Mouse (Mus musculus) fibroblast of lung, adult 2 months (primary cell): ENCODE results near the gene Lrrc38.
"Not testable (repeated sequence)": the region's sequence is repeated elsewhere in the genome, so short reads cannot be mapped to it uniquely, and the experiment has no call there.

Source experiments
- DNase-seq: peaks from one replicate; pipeline ENCODE4 v3.0.0-alpha.2; 2011; ENCODE audit warnings: low read depth

Lrrc38 gene

GRCm38 (mm10) chr4:143349484-143349906, at the start of gene Lrrc38:
Lrrc38 (plus strand) TSS chr4:143349757.
- DNase-seq: no peak

GRCm38 (mm10) chr4:143300113-143300688, 49.4 kb upstream of the Lrrc38 start:
- no peak for DNase-seq

DNA sequence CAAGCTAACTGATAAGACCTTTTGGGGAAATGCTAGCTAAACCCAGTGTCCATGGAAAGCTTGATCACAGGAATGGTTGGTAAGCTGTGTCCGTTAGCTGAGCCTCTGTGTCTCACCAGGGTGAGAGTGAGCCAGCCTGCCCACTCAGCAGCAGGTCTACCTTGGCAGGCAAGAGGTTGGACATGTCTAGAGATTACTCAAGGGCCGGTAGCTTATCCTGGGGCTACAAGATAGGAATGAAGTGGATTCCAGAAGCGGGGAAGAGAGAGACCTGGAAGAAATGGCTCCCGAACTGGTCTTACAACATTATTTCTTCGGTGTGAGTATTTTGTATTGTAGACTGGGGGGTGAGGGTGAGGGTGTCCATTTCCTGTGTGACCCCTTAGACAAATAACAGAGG, 48.5 kb upstream of the Lrrc38 start:
- DNase-seq: no peak

- no peak for DNase-seq
Observed at GRCm38 (mm10) chr4:143301875-143302274, 47.7 kb upstream of the Lrrc38 start.

DNA sequence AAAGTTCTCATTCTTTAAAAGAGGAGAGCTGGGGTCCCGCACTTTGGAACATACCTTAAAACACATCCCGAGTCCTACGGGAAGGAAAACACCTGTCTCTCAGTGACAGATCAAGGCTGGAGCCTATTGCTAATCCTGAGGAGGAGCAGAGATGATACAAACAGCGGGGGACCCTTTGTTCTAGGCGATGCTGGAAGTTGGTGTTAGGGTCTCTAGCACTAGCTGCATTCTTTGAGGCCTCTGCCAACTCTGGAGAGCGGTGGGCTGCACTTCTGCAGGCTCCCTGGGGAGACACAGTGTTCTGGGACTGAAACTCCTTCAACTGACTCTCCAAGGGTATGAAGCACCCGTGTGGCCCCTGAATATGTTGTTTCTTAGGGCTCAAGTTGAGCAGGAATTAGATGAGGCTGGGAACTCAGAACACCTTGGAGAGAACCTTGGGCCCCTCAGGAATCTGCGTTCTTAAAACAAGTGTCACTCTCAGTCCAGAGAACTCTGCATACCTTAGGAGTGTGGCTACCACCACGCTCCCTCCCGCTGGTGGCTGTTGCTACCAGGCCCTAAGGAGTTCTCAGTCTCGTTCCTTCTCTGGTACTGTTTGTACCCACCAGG, 47.2 kb upstream of the Lrrc38 start:
- no peak for DNase-seq

DNA sequence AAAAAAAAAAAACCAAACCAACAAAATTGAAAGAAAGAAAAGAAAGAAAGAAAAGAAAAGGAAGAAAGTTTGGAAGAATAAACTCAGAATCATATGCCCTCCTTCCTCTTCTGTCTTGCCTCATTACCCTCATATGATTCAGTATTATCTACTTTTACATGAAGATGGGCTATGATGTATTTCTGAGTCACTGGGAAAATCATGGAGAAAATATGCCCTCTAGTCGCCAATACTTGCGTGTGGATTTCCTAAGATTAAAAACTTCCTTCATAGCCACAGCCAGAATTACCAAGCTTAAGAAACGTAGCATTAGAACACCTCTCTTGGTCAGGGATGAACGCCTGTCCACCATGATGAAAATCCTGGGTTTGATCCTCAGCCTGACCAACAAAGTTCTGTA, 44.5 kb upstream of the Lrrc38 start:
- no peak for DNase-seq

DNA sequence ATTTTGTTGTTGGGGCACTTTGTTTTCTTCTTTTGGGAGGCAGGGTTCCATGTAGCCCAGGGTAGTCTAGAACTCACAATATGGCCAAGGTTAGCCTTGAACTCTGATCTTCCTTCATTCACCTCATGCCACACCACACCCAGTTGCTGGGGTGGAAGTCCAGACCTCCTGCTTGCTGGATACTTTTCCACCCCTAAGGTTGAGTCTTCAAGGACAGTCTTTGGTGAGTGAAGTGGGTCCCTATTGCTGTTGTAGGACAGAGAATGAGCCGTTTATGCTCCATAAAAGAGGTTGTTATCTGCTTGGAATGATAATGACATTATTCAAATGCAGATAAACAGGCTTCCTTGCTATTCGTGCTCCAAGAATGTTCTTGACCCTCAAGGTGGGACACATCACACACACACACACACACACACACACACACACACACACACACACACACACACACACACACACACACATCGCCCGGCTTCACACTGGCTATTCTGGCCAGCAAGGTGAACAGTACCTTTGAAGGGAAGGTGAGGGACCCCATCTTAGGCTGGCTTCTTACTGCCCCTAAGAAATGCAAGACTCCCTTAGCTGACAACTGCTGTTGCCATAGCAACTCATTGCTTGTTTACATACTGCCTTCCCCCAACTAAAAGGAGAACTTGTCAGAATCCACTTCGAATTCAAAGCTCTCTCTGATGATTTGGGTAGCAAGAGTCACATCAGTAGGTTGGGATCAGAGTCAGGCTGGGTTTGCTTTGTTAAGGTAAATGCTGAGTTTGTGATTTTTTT, 43.4 kb upstream of the Lrrc38 start:
- DNase-seq: no peak

GRCm38 (mm10) chr4:143311341-143311740, 38.2 kb upstream of the Lrrc38 start:
- no peak for DNase-seq

DNA sequence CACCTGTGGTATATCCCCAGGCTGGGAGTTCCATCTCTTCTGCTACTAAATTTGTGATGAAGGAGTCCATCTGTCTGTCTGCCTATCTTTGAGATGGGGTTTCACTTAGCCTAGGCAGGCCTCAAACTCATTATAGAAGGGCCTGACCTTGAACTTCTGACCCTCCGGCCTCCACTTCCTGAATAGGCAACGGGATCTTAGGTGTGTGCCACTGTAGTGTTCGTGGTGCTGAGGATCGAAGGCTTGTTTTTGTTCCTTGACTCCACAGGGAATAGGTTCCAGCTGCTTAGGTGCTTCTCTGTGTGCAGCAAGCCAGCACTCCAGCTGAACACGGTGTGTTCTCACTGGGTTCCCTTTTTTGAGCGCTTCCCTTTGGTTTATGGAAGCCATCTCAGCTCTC, 36.3 kb upstream of the Lrrc38 start:
- DNase-seq: no peak

DNA sequence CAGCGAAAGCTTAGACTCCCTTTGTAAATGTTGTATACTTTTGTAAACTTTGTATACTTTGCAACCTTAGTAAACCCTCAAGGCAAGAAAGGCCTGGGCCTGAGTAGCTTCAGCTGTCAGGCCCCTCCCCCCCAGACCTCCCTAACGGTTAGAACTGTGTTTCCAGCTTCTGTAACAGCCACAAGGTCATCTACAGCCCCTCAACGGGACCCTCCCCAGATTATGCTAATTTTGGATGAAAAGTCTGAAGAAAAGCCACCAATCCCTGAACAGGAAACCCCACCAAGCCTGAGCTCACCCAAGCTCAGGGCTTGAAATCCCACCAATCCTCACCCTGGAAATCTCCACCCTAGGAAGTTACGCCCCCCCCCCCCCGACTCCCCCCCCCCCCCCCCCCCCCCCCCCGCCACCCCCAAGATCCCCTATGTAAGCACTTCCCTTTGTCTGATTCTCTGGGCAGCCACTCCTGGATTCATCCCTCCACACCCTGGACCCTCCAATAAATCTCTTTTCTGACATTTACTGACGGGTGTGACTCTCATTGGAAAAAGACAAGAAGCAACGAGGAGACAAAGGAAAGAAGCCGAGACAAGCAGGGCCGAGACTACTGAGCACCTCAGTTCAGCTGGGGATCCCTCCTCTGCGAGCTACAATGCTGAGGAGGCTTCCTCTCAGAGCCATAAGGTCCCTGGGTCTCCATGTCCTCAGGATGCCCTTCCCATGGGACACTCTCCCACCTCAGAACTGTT, 25.2 kb upstream of the Lrrc38 start:
- DNase-seq: no peak

GRCm38 (mm10) chr4:143324925-143325624, 24.5 kb upstream of the Lrrc38 start:
- no peak for DNase-seq

GRCm38 (mm10) chr4:143325625-143325941, 24.0 kb upstream of the Lrrc38 start:
- DNase-seq: peak; percentile 17

GRCm38 (mm10) chr4:143330566-143330965, 19.0 kb upstream of the Lrrc38 start:
- peak; percentile 52 for DNase-seq

- no peak for DNase-seq
Observed at GRCm38 (mm10) chr4:143331787-143332186, 17.8 kb upstream of the Lrrc38 start.

DNA sequence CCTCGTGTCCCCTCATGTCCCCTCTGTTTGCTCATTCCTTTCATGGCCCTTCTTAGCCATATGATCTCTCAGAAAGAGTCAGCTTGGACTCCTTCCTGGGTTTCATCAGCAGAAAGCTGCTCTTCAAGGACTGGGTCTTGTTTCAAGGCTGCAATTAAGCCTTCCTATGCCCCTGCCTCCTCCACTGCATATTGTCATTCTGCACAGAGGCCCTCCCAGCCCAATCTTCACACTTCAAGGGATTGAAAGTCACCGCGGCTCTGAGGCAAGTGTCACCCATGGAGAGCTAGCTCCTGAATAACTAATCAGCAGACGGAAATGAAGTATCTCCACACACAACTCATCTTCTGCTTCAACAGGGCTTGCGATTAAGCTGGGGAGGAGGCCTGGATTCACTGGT, 15.4 kb upstream of the Lrrc38 start:
- no peak for DNase-seq

- DNase-seq: no peak
Observed at GRCm38 (mm10) chr4:143334995-143335394, 14.6 kb upstream of the Lrrc38 start.

GRCm38 (mm10) chr4:143336096-143336495, 13.5 kb upstream of the Lrrc38 start:
- no peak for DNase-seq

DNA sequence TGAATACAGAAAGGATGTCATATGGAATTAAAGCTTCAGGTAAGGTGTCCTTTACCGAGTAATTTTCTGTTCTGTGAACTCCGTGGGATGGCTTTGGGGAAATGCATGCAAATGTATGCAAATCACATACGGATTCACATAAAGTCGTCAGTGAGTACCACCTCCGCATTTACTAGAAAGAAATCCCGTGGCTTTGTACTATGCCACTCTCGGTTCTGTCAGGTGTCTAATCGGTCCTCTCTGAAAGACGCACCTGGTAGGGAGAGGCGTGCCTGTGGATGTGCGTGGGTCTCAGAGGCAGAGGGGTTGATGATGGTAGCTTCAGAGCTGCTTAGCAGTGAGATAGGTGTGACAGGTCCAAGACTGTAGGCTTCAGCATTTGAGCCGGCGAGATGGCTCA, 9.7 kb upstream of the Lrrc38 start:
- no peak for DNase-seq

GRCm38 (mm10) chr4:143341470-143341869, 8.1 kb upstream of the Lrrc38 start:
- no peak for DNase-seq

GRCm38 (mm10) chr4:143345491-143345890, 4.1 kb upstream of the Lrrc38 start:
- not testable (repeated sequence) for DNase-seq

- DNase-seq: no peak
Observed at GRCm38 (mm10) chr4:143348678-143349077, 879 bp upstream of the Lrrc38 start.
